Mouse (Mus musculus) kidney, postnatal 0 days (tissue): ENCODE results near the gene Mef2d. TPM values are rescaled to one million over a fixed set of nuclear protein-coding genes. Genes with fewer than 3 reads are reported as not detected.

ENCODE experiments used
- ATAC-seq: fragments of 200-750 bp; cut with Nextera tagmentation; replicated peaks from 2 replicates; pipeline ENCODE4 v1.8.0; 2017; ENCODE audit warnings: low read depth, moderate number of reproducible peaks, moderate TSS enrichment, moderate library complexity; ENCODE audit not compliant: low FRiP score
- DNase-seq: peaks from one replicate; pipeline ENCODE4 v3.0.0-alpha.2; 2016; ENCODE audit warnings: low spot score
- H3K27ac ChIP-seq: fragments of 300-500 bp; sonication (generic); 2 replicates; pipeline ENCODE4 v1.5.1; 2014; ENCODE audit warnings: mild to moderate bottlenecking
- H3K27me3 ChIP-seq: fragments of 300-500 bp; sonication (generic); 2 replicates; pipeline ENCODE4 v1.6.1; 2014; ENCODE audit warnings: low read length, mixed read lengths; ENCODE audit not compliant: insufficient read depth
- H3K36me3 ChIP-seq: fragments of 300-500 bp; sonication (generic); 2 replicates; pipeline ENCODE4 v1.6.1; 2014; ENCODE audit warnings: low read length, mixed read lengths; ENCODE audit not compliant: insufficient read depth
- H3K4me1 ChIP-seq: fragments of 300-500 bp; sonication (generic); replicated peaks from 2 replicates; pipeline ENCODE4 v1.6.1; 2014; ENCODE audit warnings: antibody characterized with exemption, low read length, mixed read lengths; ENCODE audit not compliant: insufficient read depth
- H3K4me2 ChIP-seq: fragments of 300-500 bp; sonication (generic); 2 replicates; pipeline ENCODE4 v1.6.1; 2014; ENCODE audit warnings: mild to moderate bottlenecking, low read length, moderate library complexity, mixed read lengths
- H3K4me3 ChIP-seq: fragments of 300-500 bp; sonication (generic); replicated peaks from 2 replicates; pipeline ENCODE4 v1.5.1; 2014; ENCODE audit warnings: low read depth, low read length
- H3K9ac ChIP-seq: fragments of 300-500 bp; sonication (generic); 2 replicates; pipeline ENCODE4 v1.6.1; 2014; ENCODE audit warnings: low read depth, low read length
- H3K9me3 ChIP-seq: fragments of 300-500 bp; sonication (generic); replicated peaks from 2 replicates; pipeline ENCODE4 v1.6.1; 2016; ENCODE audit warnings: low read length, inconsistent platforms, mixed read lengths
- CTCF ChIP-seq: IDR thresholded peaks from 2 replicates; pipeline ENCODE4 v1.5.1; 2016; ENCODE audit warnings: antibody characterized with exemption, low read depth, mild to moderate bottlenecking, moderate library complexity
- WGBS: fragments of 180-500 bp; shearing (Covaris S2); extraction: QIAGEN DNeasy Blood & Tissue Kit; methylation state at CpG from one replicate; pipeline ENCODE4 v1.1.7; 2014; 5-methylcytosine and 5-hydroxymethylcytosine counted together
- polyA plus RNA-seq: library from polyadenylated mRNA; unstranded; fragments of >200 nt; fragmentation: Nextera tagmentation; extraction: Ambion mirVana; gene quantifications from 2 replicates; pipeline ENCODE4 v1.2.1, GENCODE M21; 2015

Gene Mef2d
- polyA plus RNA-seq, 1 experiment from 2014 or later: 16.2 TPM

- Histone ChIP-seq H3K9me3 (no peaks in the 10 kb centered on the region), H3K4me2 (no peak overlapping the region), H3K9ac (no peak overlapping the region), H3K4me3 (no peak overlapping the region), H3K27me3 (peaks cover 96% of the 10 kb centered on the region), H3K36me3 (no peaks in the 10 kb centered on the region), H3K4me1 (peaks cover 10% of the 10 kb centered on the region; the same call in 1 of the 2 replicates), H3K27ac (no peak overlapping the region)
- DNase-seq: no peak
- no peak for ATAC-seq
- WGBS: 5% methylated on average over 4 of the region's 4 CpGs
- no peak for TF ChIP-seq CTCF
Measured at GRCm38 (mm10) chr3:88205176-88205562, 63.0 kb downstream of the Mef2d start.

- Histone ChIP-seq H3K9ac (no peak overlapping the region), H3K9me3 (no peaks in the 10 kb centered on the region), H3K4me2 (no peak overlapping the region), H3K4me3 (no peak overlapping the region), H3K27ac (no peak overlapping the region), H3K27me3 (peaks cover 96% of the 10 kb centered on the region), H3K36me3 (no peaks in the 10 kb centered on the region), H3K4me1 (peaks cover 3% of the 10 kb centered on the region; the same call in 1 of the 2 replicates)
- TF ChIP-seq CTCF: no peak
- ATAC-seq (no peak), DNase-seq (no peak)
- WGBS: under 1% methylated on average over 8 of the region's 8 CpGs
Measured at GRCm38 (mm10) chr3:88205563-88206491, 63.7 kb downstream of the Mef2d start.

- DNase-seq (no peak), ATAC-seq (no peak)
- no peaks in the 10 kb centered on the region for H3K9me3 ChIP-seq
- WGBS: 4% methylated on average over 3 of the region's 3 CpGs
- H3K4me2 ChIP-seq: no peak overlapping the region
- H3K4me3 ChIP-seq: no peak overlapping the region
- H3K36me3 ChIP-seq: no peaks in the 10 kb centered on the region
- no peaks in the 10 kb centered on the region for H3K4me1 ChIP-seq
- no peak overlapping the region for H3K27ac ChIP-seq
- no peak overlapping the region for H3K9ac ChIP-seq
- H3K27me3 ChIP-seq: peaks cover 96% of the 10 kb centered on the region
- no peak for TF ChIP-seq CTCF
Measured at GRCm38 (mm10) chr3:88206500-88206899, 64.3 kb downstream of the Mef2d start.

- H3K27ac ChIP-seq: no peak overlapping the region
- no peak for TF ChIP-seq CTCF
- ATAC-seq (no peak), DNase-seq (no peak)
- no peaks in the 10 kb centered on the region for H3K36me3 ChIP-seq
- H3K9ac ChIP-seq: no peak overlapping the region
- H3K4me1 ChIP-seq: no peaks in the 10 kb centered on the region
- peaks cover 95% of the 10 kb centered on the region for H3K27me3 ChIP-seq
- 1% methylated on average over 14 of the region's 14 CpGs for WGBS
- no peak overlapping the region for H3K4me3 ChIP-seq
- H3K4me2 ChIP-seq: no peak overlapping the region
- H3K9me3 ChIP-seq: no peaks in the 10 kb centered on the region
Measured at GRCm38 (mm10) chr3:88206901-88207371, 64.8 kb downstream of the Mef2d start.

- no peaks in the 10 kb centered on the region for H3K4me1 ChIP-seq
- H3K9ac ChIP-seq: no peak overlapping the region
- DNase-seq (no peak), ATAC-seq (no peak)
- no peak overlapping the region for H3K27ac ChIP-seq
- H3K4me2 ChIP-seq: no peak overlapping the region
- no peak overlapping the region for H3K4me3 ChIP-seq
- no peaks in the 10 kb centered on the region for H3K36me3 ChIP-seq
- 2% methylated on average over 12 of the region's 15 CpGs for WGBS
- no peak for TF ChIP-seq CTCF
- no peaks in the 10 kb centered on the region for H3K9me3 ChIP-seq
- H3K27me3 ChIP-seq: peaks cover 95% of the 10 kb centered on the region
Measured at GRCm38 (mm10) chr3:88207451-88208100, 65.4 kb downstream of the Mef2d start.

GRCm38 (mm10) chr3:88208226-88208720 lies 66.1 kb downstream of the Mef2d start:
- DNase-seq: no peak
- H3K27me3 ChIP-seq: peaks cover 95% of the 10 kb centered on the region
- no peaks in the 10 kb centered on the region for H3K36me3 ChIP-seq
- ATAC-seq: no peak
- no peak overlapping the region for H3K9ac ChIP-seq
- no peak for TF ChIP-seq CTCF
- H3K27ac ChIP-seq: no peak overlapping the region
- H3K4me1 ChIP-seq: no peaks in the 10 kb centered on the region
- H3K4me3 ChIP-seq: no peak overlapping the region
- WGBS: 5% methylated on average over 3 of the region's 3 CpGs
- H3K9me3 ChIP-seq: no peaks in the 10 kb centered on the region
- H3K4me2 ChIP-seq: no peak overlapping the region
